Mouse (Mus musculus) liver, postnatal 0 days (tissue): ENCODE results near the gene Glra3.

Experiments used
- CTCF ChIP-seq: sonication (generic); IDR thresholded peaks from 2 replicates; pipeline ENCODE4 v1.5.1; 2016; ENCODE audit warnings: antibody characterized with exemption, low read depth
- EP300 ChIP-seq: IDR thresholded peaks from 2 replicates; pipeline ENCODE4 v1.6.1; 2016; ENCODE audit warnings: antibody characterized with exemption, low read depth, mild to moderate bottlenecking

GRCm38 (mm10) chr8:56158966-56159365 is 218.7 kb downstream of the Glra3 start:
- TF ChIP-seq CTCF (no peak), EP300 (no peak)
